Mouse (Mus musculus) forebrain, postnatal 0 days (tissue): ENCODE measurements around the gene Ptgis. TPM values are rescaled to one million over a fixed set of nuclear protein-coding genes. Genes with fewer than 3 reads are reported as not detected.

Experiments used
- ATAC-seq: fragments of 200-750 bp; cut with Nextera tagmentation; 2 replicates; pipeline ENCODE4 v1.8.0; 2017; ENCODE audit warnings: mild to moderate bottlenecking, moderate library complexity
- DNase-seq: peaks from one replicate; pipeline ENCODE4 v3.0.0-alpha.2; 2015
- H3K27ac ChIP-seq: fragments of 300-500 bp; sonication (generic); 2 replicates; pipeline ENCODE4 v1.5.1; 2014; ENCODE audit warnings: low read depth, mild to moderate bottlenecking, antibody characterized with exemption, low read length, moderate library complexity, mixed read lengths
- H3K27me3 ChIP-seq: fragments of 300-500 bp; sonication (generic); 2 replicates; pipeline ENCODE4 v1.6.1; 2014; ENCODE audit warnings: mild to moderate bottlenecking, low read length, mixed read lengths; ENCODE audit not compliant: insufficient read depth
- H3K36me3 ChIP-seq: fragments of 300-500 bp; sonication (generic); 2 replicates; pipeline ENCODE4 v1.6.1; 2014; ENCODE audit warnings: mild to moderate bottlenecking, moderate library complexity; ENCODE audit not compliant: insufficient read depth
- H3K4me1 ChIP-seq: fragments of 300-500 bp; sonication (generic); 2 replicates; pipeline ENCODE4 v1.6.1; 2014; ENCODE audit warnings: antibody characterized with exemption; ENCODE audit not compliant: insufficient read depth
- H3K4me2 ChIP-seq: fragments of 300-500 bp; sonication (generic); 2 replicates; pipeline ENCODE4 v1.6.1; 2014; ENCODE audit warnings: low read depth, mild to moderate bottlenecking, moderate library complexity
- H3K4me3 ChIP-seq: fragments of 300-500 bp; sonication (generic); 2 replicates; pipeline ENCODE4 v1.5.1; 2014; ENCODE audit warnings: low read depth, low read length, mixed read lengths
- H3K9ac ChIP-seq: fragments of 300-500 bp; sonication (generic); 2 replicates; pipeline ENCODE4 v1.6.1; 2014; ENCODE audit warnings: mild to moderate bottlenecking
- H3K9me3 ChIP-seq: fragments of 300-500 bp; sonication (generic); 2 replicates; pipeline ENCODE4 v1.6.1; 2016; ENCODE audit warnings: low read length
- CTCF ChIP-seq: sonication (generic); IDR thresholded peaks from 2 replicates; pipeline ENCODE4 v1.5.1; 2016; ENCODE audit warnings: antibody characterized with exemption, control low read depth, low read depth
- WGBS: fragments of 180-500 bp; shearing (Covaris S2); extraction: QIAGEN DNeasy Blood & Tissue Kit; methylation state at CpG from one replicate; pipeline ENCODE4 v1.1.7; 2014; 5-methylcytosine and 5-hydroxymethylcytosine counted together
- polyA plus RNA-seq: library from polyadenylated mRNA; unstranded; fragments of >200 nt; fragmentation: Nextera tagmentation; extraction: Ambion mirVana; gene quantifications from 2 replicates; pipeline ENCODE4 v1.2.1, GENCODE M21; 2015
- total RNA-seq: library from RNA; depleted of rRNA; stranded (reverse); fragments of >200 nt; gene quantifications from 2 replicates; pipeline ENCODE4 v1.2.3, GENCODE M21; 2014

Ptgis gene
- total and polyA plus RNA-seq, 2 experiments from 2014 or later: 2.8 to 4.0 TPM

DNA sequence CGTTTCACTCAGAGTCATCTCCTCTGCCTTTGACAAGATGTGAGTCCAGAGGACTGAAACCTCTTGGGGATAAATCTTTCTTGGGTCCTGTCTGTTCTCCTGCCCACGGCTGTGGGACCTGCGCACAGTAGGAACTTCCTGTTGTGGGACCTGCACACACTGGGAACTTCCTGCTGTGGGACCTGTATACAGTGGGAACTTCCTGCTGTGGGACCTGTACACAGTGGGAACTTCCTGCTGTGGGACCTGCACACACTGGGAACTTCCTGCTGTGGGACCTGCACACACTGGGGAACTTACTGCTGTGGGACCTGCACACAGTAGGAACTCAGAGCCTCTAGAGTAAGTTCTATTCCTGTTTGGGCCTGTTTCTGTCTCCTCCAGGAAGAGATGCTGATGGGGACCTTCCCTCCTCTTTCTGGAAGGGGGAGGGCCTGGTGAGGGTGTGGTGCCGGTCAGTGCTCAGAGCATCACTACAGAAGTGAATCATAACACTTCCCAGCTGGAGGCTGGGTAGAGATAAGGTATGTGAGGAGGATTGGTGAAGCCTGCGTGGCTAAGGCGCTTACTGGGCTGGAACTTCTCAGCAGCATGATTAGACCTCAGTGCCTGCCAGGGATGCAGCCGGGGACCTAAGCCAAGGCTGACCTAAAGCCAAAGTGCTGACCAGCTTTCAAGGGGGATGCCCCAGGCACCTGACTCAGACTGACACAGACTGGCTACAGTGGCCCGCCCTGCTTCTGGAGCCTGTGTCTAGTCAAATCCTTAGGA lies 22.8 kb upstream of the Ptgis start:
- DNase-seq (no peak), ATAC-seq (no peak)
- no peak overlapping the region for H3K9ac ChIP-seq
- 85% methylated on average over 8 of the region's 8 CpGs for WGBS
- TF ChIP-seq CTCF: no peak
- no peaks in the 10 kb centered on the region for H3K36me3 ChIP-seq
- no peaks in the 10 kb centered on the region for H3K27me3 ChIP-seq
- no peak overlapping the region for H3K4me3 ChIP-seq
- no peak overlapping the region for H3K27ac ChIP-seq
- H3K9me3 ChIP-seq: no peaks in the 10 kb centered on the region
- no peak overlapping the region for H3K4me2 ChIP-seq
- H3K4me1 ChIP-seq: no peaks in the 10 kb centered on the region

GRCm38 (mm10) chr2:167262433-167262832 lies 22.0 kb upstream of the Ptgis start:
- ATAC-seq: no peak
- H3K9me3 ChIP-seq: no peaks in the 10 kb centered on the region
- no peaks in the 10 kb centered on the region for H3K27me3 ChIP-seq
- H3K4me3 ChIP-seq: no peak overlapping the region
- H3K36me3 ChIP-seq: no peaks in the 10 kb centered on the region
- no peak overlapping the region for H3K9ac ChIP-seq
- no peak for TF ChIP-seq CTCF
- DNase-seq: no peak
- H3K4me1 ChIP-seq: no peaks in the 10 kb centered on the region
- H3K27ac ChIP-seq: no peak overlapping the region
- H3K4me2 ChIP-seq: no peak overlapping the region
- WGBS: 91% methylated on average over 10 of the region's 10 CpGs

DNA sequence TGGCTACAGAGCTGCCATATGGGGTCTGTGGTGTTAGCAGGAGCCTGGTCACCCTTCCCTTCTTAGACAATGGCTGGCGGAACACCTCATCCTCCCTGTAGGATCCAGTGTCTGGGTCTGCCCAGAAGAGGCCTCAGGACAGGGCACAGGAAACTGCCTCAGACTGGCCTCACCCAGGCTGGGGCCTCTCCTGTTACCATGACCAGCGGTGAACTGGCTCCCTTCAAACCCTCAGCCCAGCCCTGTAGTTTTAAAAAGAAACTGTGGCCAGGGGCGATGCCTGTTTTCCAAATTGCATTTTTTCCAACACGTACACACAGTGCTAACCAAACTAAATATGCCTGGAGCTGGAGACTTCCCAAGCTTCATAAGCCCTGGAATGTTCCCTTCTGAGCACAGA lies 20.7 kb upstream of the Ptgis start:
- no peak overlapping the region for H3K27ac ChIP-seq
- no peak for TF ChIP-seq CTCF
- H3K4me2 ChIP-seq: no peak overlapping the region
- no peak for DNase-seq
- no peaks in the 10 kb centered on the region for H3K27me3 ChIP-seq
- H3K9me3 ChIP-seq: no peaks in the 10 kb centered on the region
- no peaks in the 10 kb centered on the region for H3K36me3 ChIP-seq
- 78% methylated on average over 4 of the region's 4 CpGs for WGBS
- ATAC-seq: no peak
- no peaks in the 10 kb centered on the region for H3K4me1 ChIP-seq
- H3K9ac ChIP-seq: no peak overlapping the region
- H3K4me3 ChIP-seq: no peak overlapping the region

DNA sequence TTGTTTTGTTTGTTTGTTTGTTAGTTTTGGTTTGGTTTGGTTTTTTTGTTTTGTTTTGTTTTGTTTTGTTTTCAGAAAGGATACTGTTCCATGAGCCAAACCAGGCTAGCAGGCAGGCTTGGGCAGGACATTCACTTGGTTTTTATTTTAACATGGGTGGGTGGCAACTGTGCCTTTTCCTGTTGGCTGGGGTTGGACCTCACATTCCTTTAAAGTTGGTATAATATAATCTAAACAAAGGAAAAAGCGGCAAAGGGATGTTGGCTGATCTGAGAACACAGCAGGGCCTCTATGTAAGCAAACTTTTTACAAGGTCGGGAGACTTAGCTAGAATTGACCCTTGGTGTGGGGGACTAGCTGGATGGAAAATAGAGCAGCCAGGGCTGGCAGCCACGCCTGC lies 17.4 kb upstream of the Ptgis start:
- H3K4me2 ChIP-seq: no peak overlapping the region
- ATAC-seq (no peak), DNase-seq (no peak)
- H3K4me1 ChIP-seq: no peaks in the 10 kb centered on the region
- H3K9me3 ChIP-seq: no peaks in the 10 kb centered on the region
- H3K27ac ChIP-seq: no peak overlapping the region
- H3K27me3 ChIP-seq: no peaks in the 10 kb centered on the region
- H3K36me3 ChIP-seq: no peaks in the 10 kb centered on the region
- H3K9ac ChIP-seq: no peak overlapping the region
- WGBS: 58% methylated on average over 3 of the region's 3 CpGs
- H3K4me3 ChIP-seq: no peak overlapping the region
- no peak for TF ChIP-seq CTCF

DNA sequence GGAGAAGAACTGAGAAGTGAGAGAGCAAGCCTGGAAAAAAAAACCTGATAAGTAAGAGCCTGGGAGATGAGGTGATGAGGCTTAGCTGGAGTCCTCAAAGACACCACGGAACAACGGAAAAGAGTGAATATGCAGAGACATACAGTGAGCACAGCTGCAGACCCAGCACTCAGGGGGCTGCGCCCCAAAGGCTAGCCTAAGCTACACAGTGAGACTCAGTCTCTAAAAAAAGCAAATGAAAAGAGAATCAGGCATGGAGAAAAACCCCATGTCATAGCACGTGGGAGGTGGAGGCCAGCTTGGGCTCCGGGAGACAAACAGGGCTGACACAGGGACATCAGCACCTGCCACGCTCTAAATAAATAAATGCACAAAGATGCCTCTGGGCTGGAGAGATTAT lies 14.4 kb upstream of the Ptgis start:
- Histone ChIP-seq H3K36me3 (no peaks in the 10 kb centered on the region), H3K4me1 (no peaks in the 10 kb centered on the region), H3K27me3 (no peaks in the 10 kb centered on the region), H3K4me2 (no peak overlapping the region), H3K9ac (no peak overlapping the region), H3K9me3 (no peaks in the 10 kb centered on the region), H3K4me3 (no peak overlapping the region), H3K27ac (no peak overlapping the region)
- no peak for TF ChIP-seq CTCF
- DNase-seq (no peak), ATAC-seq (no peak)
- WGBS: 75% methylated on average over 6 of the region's 6 CpGs

DNA sequence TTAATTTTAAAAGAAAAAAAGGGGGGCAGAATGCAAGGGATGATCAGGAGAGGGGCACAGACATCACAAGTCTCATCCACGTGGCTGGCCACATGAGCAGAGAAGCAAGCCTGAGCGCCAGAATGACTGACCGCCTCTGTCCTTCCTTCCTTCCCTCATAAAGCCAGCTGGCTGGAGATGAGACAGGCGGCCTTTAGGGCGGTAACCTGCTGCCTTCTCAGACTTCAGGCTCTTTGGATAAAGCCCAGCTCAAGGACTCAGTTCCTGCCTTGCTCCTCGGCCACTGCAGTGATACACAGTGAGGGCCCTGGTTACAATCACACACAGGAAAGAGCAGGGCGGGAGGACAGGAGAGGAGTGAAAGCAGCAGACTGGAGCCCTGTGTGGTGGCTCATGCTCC lies 13.8 kb upstream of the Ptgis start:
- Histone ChIP-seq H3K4me1 (no peaks in the 10 kb centered on the region), H3K9me3 (no peaks in the 10 kb centered on the region), H3K27ac (no peak overlapping the region), H3K4me2 (no peak overlapping the region), H3K9ac (no peak overlapping the region), H3K27me3 (no peaks in the 10 kb centered on the region), H3K4me3 (no peak overlapping the region), H3K36me3 (no peaks in the 10 kb centered on the region)
- DNase-seq (no peak), ATAC-seq (no peak)
- no peak for TF ChIP-seq CTCF
- WGBS: 72% methylated on average over 7 of the region's 7 CpGs

DNA sequence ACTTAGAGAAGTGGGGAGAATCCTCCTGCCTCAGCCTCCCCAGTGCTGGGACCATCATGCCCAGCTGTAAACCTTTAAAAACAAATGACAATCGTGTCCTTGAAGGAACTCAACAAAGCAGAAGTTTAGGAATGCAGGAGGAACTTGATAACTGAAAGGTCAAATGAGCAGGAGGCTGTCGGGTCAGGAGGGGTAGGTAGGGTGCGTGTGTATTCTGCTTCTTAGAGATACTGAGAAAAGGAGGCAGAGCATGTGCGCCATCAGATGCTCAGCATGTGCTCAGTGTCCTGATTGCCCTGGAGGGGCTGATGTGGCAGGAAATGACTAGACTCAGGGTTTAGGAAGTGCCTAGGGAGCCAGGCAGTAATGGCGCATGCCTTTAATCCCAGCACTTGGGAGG lies 13.1 kb upstream of the Ptgis start:
- ATAC-seq: no peak
- no peak for DNase-seq
- Histone ChIP-seq H3K9me3 (no peaks in the 10 kb centered on the region), H3K4me2 (no peak overlapping the region), H3K27me3 (no peaks in the 10 kb centered on the region), H3K36me3 (no peaks in the 10 kb centered on the region), H3K27ac (no peak overlapping the region), H3K4me1 (no peaks in the 10 kb centered on the region), H3K4me3 (no peak overlapping the region), H3K9ac (no peak overlapping the region)
- TF ChIP-seq CTCF: no peak
- 90% methylated on average over 5 of the region's 5 CpGs for WGBS
